Mouse (Mus musculus) B cell, adult 2 months (primary cell): Measurements from ENCODE around the gene Camk2b.
"Not testable (repeated sequence)": the region's sequence is repeated elsewhere in the genome, so short reads cannot be mapped to it uniquely, and the experiment has no call there.

ENCODE experiments used
- DNase-seq, 2 experiments: peaks; one replicate each; pipeline ENCODE4 v3.0.0; 2022

Gene Camk2b

GRCm38 (mm10) chr11:6011879-6012278 lies 54.3 kb downstream of the Camk2b start:
- peak; percentile 42 to 44 for DNase-seq

GRCm38 (mm10) chr11:6010751-6011482 lies 55.2 kb downstream of the Camk2b start:
- not testable (repeated sequence) for DNase-seq

GRCm38 (mm10) chr11:6007779-6008128 lies 58.4 kb downstream of the Camk2b start:
- DNase-seq, result peak in 1 of 2 experiments; percentile 30

DNA sequence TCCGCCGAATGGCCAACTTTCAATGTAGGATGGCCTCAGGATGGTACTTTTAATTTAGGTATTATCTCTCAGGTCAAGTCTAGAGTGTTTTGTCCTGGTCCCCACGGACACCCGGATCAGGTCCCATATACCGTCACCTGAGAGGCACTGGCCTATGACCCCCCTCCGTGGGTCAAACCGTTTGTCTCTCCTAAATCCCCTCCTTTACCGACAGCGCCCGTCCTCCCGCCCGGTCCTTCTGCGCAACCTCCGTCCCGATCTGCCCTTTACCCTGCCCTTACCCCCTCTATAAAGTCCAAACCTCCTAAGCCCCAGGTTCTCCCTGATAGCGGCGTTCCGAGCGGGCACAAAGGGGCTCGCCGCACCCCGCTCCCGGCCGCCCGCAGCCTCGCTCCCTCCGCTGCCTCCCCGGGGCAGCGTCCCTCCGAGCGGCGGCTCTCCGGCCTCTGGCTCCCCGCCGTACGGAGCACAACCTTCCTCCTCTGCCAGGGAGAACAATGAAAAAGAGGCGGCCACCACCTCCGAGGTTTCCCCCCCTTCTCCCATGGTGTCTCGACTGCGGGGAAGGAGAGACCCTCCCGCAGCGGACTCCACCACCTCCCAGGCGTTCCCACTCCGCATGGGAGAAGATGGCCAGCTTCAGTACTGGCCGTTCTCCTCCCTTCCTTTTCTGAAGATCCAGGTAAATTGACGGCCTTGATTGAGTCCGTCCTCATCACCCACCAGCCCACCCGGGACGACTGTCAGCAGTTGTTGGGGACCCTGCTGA lies 59.0 kb downstream of the Camk2b start:
- peak in 1 of 2 experiments; percentile 34 for DNase-seq

- DNase-seq, result peak in 1 of 2 experiments; percentile 47
These were observed 59.7 kb downstream of the Camk2b start for GRCm38 (mm10) chr11:6006351-6007009.

DNA sequence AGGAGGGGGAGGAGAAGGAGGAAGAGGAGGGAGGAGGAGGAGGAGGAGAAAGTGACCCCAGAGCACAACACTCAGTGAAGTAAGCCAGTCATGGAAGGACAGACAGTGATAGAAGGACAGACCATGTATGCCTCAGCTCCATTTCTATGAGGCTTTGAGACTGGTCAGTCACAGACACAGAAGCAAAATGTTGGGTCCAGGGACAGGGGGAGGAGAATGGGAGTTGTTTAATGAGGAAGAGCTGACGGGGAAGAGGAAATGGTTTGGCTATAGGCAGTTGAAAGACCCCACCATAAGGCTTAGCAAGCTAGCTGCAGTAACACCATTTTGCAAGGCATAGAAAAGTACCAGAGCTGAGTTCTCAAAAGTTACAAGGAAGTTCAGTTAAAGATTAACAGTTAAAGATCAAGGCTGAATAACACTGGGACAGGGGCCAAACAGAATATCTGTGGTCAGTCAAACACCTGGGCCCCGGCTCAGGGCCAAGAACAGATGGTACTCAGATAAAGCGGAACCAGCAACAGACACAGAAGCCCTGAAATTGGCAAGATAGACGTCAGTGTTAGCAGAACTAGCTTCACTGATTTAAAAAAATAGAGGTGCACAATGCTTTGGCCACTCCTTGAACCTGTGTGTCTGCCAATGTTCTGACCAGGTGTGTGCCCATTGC lies 60.7 kb downstream of the Camk2b start:
- DNase-seq, result peak in 1 of 2 experiments; percentile 31

DNA sequence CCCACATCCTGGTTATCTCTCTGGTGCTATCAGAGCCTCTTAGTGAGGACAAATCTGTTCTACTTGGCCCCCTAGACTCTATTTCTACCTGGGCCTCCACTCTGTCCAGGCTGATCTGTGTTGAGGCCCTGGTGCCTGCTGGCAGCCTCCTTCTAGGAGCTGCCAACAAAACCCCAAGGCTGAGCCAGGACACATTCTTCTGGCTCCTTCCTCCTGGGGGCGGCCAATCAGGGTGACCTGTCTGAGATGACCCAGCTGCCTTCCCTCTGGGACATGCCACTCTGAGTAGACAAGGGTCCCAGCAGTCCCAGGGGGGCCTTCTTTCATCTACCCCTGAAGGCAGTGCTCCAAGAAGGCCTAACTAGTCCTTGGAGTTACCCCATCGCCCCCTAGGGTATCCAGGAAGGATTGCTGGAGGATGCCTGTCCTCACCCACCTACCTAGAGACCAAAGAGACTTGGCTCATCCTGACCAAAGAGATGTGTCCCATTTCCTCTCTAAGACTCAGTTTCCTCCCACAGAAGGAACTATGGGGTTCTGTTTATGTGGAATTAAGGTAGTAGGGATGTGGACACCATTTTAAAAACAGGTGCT lies 63.0 kb downstream of the Camk2b start:
- no peak for DNase-seq

GRCm38 (mm10) chr11:6001981-6002649 lies 64.0 kb downstream of the Camk2b start:
- no peak for DNase-seq

DNA sequence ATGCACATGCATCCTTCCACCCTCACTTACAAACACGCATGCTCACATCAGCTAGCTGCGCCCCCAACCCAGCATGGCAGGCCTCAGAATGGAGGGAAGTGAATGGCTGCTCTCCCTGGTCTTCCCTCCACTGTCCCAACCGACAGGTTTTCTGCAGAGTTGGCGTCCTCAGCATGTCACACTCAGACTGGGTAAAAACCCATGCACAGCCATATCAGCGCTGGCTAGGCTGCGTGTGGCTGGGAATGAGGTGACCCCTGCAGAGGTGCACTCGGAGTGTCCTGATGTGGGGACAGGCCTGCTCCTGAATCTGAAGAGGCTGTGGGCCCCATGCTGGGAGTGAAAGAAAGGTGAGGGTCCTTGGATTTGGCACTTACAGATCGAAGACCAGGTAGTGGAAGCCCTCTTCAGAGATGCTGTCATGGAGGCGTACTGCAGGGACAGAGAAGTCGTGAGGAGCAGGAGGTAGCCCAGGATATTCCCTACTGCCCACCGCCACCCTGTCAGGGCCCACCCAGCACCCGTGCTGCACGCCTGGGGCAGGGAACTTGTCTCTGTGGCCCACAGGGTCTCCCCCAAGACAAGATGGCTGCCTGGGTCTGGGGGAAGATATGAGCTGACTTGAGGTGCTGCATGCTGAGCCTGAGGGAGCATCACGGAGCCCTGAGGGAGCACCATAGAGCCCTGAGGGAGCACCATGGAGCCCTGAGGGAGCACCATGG lies 65.0 kb downstream of the Camk2b start:
- DNase-seq, result no peak

DNA sequence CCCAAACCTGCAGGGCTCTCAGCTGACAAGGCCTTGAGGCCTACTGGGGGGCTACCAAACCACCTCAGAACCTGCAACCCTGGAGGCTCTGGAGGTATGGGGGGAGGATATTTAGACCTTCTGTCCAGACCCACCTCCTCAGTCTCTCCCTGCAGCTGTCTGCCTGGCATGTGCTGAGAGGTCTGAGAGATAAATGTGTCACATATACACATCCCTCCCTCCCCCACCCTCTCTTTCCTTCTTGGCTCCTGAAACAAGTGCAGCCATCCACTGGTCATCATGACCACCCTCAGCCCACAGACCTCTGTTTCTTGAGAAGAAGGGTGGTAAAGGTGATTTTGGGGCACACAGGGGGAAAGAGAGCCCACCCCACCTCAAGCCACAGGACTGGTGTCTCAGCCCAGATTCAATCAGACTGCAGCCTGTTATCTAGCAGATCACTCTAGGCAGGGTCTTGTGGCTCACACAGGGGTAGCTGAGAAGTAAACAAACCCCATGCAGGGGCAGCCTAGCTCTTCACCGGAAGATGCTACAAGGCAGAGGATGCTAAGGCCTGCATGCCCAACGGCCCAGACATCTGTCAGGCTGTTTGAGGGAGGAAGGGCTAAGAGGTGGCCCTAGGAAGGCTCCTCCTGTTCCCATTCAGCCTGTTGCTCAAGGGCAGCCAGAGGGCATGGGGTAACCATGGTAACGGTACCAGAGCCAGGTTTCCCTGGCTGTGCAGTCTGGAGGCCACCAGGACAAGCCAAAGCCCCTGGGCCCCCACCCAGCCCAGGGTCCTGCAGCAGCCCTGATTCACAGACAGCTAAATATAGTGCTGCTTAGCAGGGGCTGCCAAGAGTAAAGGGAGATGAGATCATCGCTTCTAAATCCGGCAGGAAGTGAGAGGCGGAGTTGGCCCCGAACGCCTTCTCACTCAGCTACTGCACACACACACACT lies 66.1 kb downstream of the Camk2b start:
- DNase-seq, result peak; percentile 51 to 52

DNA sequence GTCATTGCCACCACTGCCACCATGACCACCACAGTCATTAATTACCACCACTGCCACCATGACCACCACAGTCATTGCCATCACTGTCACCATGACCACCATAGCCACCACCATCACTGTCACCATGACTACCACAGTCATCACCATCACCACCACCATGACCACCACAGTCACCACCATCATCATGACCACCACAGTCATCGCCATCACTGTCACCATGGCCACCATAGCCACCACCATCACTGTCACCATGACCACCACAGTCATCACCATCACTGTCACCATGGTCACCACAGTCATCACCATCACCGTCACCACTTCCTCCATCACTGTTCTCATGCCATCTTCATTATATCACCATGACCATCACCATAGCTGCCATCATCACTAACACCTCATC lies 67.7 kb downstream of the Camk2b start:
- no peak for DNase-seq

- peak; percentile 89 to 90 for DNase-seq
These were observed 70.2 kb downstream of the Camk2b start for GRCm38 (mm10) chr11:5995989-5996388.

GRCm38 (mm10) chr11:5994880-5995279 lies 71.3 kb downstream of the Camk2b start:
- DNase-seq, result no peak

DNA sequence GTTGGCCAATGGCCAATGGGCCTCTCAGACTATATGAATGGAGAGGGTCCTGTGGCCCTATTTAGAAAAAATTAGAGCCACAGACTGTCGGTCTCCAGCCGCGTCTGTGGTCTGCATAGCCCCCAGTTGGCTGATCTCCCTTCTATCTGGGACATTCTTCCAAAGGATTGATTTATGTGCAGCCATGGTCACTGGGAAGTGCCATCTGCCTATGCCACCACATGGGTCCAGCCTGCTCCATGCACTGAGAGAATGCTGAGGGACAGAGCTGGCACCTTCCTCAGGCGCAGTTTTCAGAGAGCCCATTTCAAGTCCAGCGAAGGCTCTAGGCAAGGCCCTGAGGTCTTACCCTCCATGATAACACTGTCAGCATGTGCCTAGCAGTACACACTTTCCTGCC lies 72.0 kb downstream of the Camk2b start:
- DNase-seq, result no peak

- peak; percentile 71 to 74 for DNase-seq
These were observed 75.3 kb downstream of the Camk2b start for GRCm38 (mm10) chr11:5990910-5991309.

DNA sequence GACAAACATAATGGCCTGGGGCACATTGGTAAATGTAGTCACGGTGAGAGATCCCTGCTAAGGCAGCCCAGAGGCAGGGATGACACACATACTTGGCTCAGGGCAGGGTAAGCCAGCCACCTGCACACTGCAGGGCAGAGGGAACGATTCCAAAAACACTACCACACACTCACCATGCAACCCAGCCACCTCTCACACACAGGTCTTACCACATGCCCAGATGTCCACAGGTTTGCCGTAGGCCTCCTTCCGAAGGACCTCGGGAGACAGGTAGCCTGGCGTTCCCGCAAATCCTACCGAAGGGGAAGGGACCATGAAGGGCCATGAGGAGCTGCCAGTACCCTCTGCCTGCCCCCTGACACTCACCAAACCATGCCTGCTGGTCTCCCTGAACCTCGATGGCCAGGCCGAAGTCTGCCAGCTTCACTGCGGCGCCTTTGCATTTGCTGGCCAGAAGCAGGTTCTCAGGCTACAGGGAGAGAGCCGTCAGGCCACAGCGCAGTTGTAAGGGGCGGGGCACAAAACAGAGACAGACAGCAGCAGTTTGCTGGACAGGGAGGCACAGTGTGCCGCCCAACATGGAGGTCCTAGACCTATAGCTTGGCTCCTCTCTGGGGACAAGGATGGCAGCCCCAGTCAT lies 76.1 kb downstream of the Camk2b start:
- DNase-seq, result no peak

DNA sequence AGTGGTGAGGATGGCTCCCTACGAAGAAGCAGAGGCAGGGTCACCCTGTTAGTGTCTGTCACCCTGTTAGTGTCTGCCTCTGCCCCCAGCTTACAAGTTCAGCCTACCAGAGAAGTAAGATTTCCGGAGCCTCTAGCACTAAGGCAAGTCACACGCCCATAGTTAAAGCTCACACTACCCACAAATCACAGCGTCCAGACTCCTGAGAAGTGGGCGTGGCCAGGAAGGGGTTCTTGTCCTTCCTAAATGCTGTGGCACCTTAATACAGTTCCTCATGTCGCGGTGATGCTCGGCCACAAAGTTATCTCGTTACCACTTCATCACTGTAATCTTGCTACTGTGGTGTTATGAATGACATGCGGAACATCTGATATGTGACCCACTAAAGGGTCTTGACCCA lies 78.0 kb downstream of the Camk2b start:
- DNase-seq, result no peak

GRCm38 (mm10) chr11:5983629-5984028 lies 82.5 kb downstream of the Camk2b start:
- no peak for DNase-seq

DNA sequence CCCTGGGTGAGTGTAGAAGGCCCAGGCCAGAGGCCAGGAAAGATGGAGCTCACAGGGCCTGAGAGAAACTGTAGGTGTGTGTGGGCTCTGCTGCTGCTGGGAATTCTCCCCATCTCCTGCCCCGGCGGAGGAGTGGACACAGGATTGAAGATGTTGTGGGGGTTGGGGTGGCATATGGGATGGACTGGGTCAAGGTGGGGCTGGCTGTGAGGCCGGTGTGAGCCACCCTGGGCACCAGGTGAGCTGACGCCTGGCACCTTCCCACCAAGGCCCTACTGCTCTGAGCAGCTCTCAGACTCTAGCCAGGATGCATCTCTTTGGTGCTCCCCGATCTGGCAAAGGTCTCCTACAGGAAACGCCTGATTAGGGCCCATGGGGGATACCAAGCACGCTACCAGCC lies 84.8 kb downstream of the Camk2b start:
- no peak for DNase-seq

DNA sequence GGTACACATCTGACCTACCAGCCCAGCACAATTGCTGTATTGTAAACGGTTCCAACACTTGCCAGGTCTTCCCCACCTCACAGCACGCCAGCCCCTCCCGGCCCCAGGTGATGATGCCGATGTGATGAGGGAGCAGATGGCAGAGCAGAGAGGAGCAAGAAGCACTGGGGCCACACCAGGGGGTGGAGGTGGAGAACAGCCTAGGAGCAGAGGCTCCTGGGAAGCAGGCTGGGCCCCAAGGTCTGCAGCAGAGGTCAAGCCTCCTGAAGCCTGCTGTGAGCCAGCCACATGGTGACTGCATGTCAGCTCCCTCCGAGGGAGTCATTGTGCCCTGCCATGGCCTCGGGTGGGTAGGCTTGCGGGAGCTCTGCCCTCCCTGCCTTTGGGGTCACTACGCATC lies 85.6 kb downstream of the Camk2b start:
- no peak for DNase-seq
